Mouse (Mus musculus) right cerebral cortex, postnatal 36 days (tissue): Measurements from ENCODE around the gene Uvssa.
"Not testable (repeated sequence)": the region's sequence is repeated elsewhere in the genome, so short reads cannot be mapped to it uniquely, and the experiment has no call there.

Experiments
- DNase-seq, 2 experiments: peaks; one replicate each; pipeline ENCODE4 v3.0.0; 2022; ENCODE audit warnings: low spot score in 2 of 2, mixed read lengths in 1 of 2

Uvssa gene

DNA sequence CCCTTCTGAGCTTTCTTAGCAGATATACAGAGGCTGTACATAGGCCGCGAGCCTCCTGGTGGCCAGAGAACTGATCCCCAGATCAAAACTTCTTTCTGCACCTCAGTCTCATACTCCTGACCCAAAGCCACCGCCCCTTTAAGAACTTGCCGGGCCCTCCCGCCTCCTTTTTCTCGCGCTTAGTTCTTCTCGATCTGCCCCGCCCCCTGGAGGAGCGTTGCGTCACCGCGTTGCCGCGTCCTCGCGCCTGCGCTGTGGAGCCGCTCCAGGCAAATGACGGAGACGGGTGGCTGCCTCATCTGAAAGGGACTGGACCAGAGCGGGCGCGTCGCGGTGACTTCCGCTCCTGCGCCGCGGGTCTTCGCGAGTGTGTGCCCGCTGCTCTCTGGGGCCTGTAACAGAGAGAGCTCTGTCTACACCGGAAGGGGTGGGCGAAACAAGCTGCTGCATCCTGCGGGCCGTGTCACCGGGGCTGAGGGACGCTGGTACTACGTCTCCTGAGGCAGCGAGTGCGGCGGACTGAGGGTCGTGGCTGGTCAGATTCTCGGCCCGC, at the start of gene Uvssa:
Gene Uvssa (plus strand): TSS at position 248 of the 553 bp plus-strand sequence.
- peak; percentile 97 to 98 for DNase-seq

DNA sequence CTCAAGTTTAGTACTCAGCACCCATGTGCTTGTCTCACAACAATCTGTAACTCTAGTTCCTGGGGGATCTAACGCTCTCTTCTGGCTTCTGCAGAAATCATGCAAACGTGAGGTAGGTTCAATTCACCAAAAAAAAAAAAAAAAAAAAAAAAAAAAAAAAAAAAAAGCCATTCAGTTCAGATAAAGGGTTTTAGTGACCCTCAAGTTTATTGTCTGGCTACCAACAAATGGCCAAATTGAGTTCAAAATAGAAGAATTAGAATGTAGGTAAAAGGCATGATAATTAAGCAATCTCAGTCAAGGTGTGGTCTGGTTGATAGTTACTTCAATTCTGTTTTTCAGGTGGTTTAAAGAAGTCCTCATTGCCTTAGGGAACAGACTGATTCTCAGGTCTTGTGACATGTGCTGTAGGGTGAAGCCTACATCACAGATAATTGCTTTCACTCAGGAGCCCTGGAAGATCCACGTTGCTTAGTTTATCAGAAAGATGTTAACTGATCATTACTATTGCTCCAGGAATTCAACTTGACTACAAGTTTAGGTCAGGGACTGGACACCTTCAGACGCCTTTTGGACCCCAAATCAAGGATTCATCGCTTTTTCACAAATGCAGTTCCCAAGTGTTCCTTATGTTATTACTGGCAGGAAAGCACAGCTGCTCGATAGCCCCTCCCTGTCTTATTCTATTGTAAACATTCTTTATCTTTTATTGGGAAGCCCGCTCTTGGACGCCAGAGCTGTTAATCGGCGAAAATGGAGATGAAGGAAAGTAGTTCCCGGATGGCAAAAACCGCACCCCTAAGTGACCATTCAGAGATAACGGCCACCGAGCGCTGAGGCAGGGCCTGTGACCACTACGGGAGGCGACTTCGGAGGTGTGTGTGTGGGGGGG, 43.7 kb upstream of the Uvssa start:
- DNase-seq = no peak

DNA sequence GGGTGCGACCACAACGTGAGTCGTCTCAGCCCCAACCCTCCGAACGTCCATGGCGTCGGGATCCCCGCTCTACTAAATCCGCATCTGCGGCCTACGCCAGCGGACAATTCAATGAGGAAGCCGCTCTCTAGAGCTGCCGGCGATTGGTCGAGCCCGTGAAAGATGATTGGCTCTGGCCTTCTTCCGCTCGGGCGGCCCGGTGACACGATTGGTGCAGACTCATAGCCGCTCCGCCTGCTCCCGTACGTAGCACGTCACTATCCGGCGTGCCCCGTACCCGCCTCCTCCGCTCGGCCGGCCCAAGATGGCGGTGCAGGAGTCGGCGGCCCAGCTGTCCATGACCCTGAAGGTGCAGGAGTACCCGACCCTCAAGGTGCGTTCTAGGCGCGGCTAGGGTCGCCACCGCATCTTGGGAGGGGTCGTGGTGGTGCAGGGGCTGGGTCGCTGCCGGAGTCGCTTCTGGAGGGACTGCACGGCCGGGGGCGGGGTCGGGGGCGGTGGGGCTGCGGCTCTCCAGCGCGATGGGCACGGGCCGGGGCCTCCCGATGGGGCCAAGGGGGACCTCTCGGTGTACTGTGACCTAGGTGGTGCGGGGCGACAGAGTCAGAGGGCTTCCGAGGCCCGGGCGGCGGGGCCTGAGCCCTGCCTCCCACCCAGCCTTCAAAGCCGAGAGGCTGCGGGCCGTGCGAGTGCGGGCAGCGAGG, 42.9 kb upstream of the Uvssa start, which contains the start of gene Maea:
Gene Maea (plus strand): TSS at position 237 of the 704 bp plus-strand sequence.
- DNase-seq = peak; percentile 98

DNA sequence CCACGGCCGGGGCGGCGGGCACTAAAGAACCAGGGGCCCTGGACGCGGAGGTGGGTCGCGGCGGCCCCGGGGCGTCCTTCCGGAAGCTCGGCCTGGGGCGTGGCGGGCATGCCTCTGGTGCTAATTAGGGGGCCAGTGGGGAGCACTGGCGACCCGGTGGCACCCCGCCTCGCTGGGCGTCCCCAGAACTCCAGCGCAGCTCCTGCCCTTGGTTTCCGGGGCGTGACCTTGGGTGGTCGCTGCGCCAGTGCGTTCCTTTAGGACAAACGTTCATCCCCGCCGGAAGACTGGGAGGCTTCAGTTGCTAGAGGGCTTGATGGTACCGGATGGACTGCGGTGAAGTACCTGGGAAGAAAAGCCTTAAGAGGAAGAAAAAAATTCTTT, 42.4 kb upstream of the Uvssa start:
- DNase-seq = peak in 1 of 2 experiments; percentile 8

DNA sequence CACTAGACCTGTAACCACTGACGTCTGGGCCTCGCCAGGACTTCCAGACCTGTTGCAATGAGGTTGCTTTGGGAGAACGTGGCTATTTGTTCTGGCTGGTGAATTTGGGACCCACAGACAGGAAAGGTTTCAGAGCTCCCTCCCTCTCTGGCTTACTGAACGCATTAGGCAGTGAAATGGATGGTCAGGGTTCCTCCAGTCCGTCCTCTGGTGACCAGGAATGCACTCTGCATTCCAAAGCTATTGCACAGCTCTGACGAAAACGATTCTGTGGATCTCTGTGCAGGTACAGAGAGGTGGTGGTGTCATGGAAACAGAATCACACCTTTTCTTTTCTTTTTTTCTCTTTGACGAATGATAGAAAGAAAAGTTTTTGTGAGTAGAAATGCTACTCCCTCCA, 41.1 kb upstream of the Uvssa start:
- DNase-seq = no peak

DNA sequence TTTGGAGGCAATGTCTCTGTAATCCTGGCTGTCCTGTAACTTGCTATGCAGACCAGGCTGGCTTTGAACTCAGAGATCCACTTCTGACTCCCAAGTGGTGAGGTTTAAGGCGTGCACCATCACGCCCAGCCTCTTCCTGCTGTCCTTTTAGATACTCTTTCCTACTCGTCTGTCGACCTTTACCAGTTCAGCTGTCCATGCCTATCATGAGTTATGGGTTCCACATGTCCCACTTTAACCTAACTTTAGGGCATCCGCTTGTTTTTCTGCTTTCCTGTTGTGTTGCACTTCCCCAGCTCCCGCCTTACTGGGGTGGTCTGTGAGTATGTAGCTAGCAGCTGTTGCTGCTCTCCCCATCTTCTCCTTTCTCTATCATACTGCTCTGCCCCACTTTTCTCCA, 37.2 kb upstream of the Uvssa start:
- DNase-seq = no peak

DNA sequence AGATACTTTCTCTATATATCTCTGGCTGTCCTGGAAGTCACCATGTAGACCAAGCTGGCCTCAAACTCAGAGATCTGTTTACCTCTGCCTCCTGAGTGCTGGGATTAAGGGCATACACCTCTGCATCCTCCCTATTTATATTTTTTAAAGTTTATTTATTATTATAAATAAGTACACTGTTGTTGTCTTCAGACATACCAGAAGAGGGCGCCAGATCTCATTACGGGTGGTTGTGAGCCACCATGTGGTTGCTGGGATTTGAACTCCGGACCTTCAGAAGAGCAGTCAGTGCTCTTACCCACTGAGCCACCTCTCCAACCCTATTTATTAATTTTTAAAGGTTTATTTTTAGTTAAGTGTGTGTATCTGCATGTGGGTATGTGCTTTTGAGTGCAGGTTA, 36.1 kb upstream of the Uvssa start:
- not testable (repeated sequence) for DNase-seq

GRCm38 (mm10) chr5:33342821-33343220, 35.5 kb upstream of the Uvssa start:
- DNase-seq = no peak

DNA sequence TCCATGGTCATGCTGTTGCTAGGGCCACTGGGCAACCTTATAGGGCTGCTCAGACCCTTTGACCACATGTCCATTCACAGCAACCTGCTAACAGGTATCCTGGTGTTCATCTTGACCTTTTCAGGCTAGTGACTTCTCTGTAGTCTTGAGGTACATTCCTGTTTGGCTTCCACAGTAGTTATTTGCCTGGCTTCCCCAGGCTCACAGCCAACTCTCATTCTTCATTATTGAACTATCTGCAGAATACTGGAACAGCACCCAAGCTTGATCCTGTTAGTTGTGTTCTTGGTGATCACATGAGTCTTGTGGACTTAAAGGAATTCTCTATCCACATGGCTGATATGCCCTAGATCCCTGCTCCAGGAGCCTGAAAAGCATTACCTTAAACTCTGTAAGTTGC, 34.8 kb upstream of the Uvssa start:
- no peak for DNase-seq

DNA sequence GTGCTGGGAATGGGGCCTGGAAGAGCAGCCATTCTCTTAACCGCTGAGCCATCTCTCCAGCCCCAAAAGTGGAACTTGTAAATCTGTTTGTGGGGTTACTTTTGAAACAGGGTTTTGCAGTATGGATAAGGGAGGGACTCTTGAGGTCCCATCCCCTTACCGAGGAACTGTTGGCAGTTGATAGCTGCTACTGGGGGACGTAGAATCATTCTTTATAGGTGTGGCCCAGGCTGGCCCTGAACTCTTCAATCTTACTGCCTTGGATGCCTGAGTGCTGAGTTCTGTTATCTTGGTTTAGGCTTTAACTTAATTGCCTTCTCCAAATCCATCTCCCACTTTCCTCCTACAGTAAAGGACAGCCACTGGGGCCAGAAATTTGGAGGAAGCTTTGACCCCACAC, 34.3 kb upstream of the Uvssa start:
- DNase-seq = no peak

DNA sequence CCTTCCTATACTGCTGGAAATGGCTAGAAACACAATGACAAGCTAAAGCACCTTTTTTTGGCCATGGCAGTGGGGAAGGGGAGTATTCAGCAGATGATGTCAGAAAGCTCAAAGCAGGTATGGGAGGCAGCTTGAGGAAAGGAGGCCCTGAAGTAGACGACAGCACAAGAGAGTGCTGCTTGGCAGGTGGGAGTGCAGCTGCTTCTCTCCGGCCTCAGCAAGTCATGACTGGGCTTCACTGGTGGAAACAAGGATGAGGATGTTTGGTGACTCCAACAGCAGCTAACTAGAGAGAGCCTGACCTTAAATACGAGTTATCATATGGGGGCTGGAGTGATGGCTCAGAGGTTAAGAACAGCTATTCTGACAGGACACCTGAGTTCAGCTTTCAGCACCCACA, 30.7 kb upstream of the Uvssa start:
- DNase-seq = no peak

DNA sequence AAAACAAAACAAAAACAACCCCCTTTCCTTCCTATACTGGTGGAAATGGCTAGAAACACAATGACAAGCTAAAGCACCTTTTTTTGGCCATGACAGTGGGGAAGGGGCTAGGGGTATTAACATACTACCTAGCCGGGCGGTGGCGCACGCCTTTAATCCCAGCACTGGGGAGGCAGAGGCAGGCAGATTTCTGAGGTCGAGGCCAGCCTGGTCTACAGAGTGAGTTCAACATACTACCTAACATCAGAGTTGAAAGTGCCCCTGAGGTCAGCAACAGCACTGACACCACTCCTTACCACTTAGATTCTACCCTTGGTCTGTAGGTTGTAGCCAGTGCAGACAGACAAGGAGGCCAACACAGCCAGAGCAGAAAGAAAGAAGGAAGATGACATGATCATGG, 29.1 kb upstream of the Uvssa start:
- no peak for DNase-seq

GRCm38 (mm10) chr5:33349706-33350105, 28.6 kb upstream of the Uvssa start:
- DNase-seq = no peak

DNA sequence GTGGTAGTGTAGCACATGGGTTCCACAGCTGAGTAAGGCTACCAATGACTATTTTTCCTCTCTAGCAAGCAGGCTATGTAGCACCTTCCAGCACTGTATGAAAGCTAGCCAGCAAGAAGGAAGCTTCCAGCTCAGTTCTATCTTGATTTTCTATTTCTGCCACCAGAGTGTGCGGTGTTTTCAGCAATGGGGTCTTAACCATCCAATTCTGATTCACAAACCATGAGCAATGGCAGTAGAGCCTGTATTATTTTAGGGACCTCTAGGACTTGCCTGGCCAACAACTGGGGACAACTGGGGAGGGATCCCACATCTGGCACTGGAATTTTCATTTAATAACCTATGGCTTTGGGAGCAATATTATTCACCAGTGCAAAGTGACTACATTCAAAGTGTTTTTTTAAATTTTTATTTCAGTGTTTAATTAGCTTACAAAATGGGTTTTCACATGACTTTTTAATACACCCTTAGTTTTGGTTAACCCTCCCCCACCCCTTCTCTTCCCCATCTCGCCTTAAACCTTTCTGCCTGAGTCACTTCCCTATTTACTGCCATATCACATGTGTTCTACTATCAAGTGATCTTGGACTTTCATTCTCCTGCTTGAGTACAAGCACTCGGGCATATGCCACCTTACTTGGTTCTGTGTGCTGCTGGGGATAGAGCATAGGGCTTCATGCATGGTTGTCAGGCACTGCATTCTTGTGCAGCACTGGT, 26.6 kb upstream of the Uvssa start:
- DNase-seq = no peak

DNA sequence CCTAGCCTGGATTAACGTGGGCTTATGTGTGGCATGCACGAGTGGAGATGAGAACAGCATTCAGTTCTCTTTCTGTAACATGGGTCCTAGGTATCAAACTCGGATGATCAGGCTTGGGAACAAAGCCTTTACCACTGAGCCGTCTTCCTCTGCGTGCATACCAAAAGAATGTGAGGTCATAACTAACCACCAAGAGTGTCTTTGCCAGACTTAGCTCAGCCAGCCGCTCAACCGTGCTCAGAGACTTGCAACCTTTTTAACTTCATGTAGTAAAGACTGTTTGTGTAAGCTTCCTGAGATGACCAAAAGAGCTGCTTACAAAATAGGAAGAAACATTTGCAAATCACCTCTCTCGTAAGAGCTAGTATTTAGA, 26.1 kb upstream of the Uvssa start:
- no peak for DNase-seq

DNA sequence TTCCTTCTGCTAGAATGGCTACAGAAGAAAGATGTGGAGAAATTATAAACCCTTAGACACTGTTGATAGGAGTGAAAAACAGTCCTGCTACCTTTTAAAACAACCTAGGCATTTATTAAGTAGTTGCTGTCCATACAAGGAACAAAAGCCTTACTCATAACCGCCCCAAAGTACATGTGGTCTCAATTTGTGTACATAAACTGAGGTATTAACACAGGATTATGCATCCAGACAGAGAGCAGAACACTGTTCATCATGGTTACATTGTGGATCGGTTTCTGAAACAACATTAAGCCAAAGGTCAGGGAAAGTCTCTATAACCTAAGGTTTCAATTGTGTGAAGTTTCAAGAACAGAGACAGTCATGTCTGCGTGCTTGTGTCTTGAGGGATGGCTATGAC, 25.3 kb upstream of the Uvssa start:
- DNase-seq = no peak

DNA sequence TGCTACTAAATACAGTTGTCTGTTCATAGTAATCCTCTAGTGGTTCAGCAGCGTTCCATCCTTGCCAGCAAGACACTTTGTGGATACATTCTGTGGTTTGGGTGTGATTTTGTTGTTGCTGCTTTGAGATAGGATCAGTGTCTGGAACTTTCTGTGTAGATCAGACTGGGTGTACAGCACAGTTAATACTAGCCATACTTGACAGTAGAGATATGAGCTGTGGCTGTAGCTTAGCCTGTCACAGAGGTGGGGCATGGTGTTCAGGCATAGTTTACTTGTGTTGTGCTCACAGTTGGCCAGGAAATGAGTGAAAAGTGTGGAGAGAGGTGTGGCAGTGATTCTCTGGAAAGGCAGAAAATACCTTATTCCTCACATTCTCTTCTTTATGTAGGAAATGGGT, 20.9 kb upstream of the Uvssa start:
- no peak for DNase-seq

GRCm38 (mm10) chr5:33358467-33358866, 19.9 kb upstream of the Uvssa start:
- DNase-seq = no peak

GRCm38 (mm10) chr5:33363263-33363662, 15.1 kb upstream of the Uvssa start:
- no peak for DNase-seq

DNA sequence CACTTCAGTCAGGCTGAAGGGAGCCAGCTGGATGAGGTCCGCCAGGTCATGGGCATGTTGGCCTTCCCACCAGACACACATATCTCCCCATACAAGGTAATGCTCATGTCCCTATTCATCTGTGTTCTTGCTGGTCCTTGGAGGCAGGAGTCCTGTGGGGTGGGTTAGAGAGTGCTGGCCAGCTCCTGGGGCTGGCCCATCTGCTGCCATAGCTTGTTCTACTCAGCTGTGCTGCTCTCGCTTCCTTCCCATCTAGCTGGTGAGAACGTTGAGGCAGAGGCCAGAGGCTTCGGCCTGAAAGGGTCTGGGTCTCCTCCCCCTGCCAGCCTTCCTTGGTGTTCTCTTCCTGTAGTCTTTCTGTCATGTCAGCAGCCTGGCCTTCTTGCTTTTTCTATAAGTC, 9.7 kb upstream of the Uvssa start:
- DNase-seq = no peak

GRCm38 (mm10) chr5:33371137-33371536, 7.2 kb upstream of the Uvssa start:
- no peak for DNase-seq

DNA sequence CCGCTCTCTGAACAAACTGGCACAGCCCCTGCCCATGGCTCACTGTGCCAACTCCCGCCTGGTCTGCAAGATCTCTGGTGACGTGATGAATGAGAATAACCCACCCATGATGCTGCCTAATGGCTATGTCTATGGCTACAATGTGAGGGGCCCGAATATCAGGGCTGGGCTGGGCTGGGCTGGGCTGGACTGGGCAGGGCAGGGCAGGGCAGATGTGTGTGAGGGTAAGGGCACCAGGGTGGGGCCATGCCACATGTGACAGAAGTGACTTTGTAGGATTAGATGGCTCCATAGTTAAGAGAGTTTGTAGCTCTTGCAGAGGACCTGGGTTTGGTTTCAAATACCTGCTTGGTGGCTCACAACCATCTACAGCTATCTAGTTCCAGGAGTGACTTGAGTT, 6.7 kb upstream of the Uvssa start:
- DNase-seq = no peak
